Mouse (Mus musculus) cerebellum, postnatal 25 days (tissue): ENCODE results near the gene Rhox3a.
"Not testable (repeated sequence)": the region's sequence is repeated elsewhere in the genome, so short reads cannot be mapped to it uniquely, and the experiment has no call there.

Experiments
- DNase-seq, 2 experiments: peaks; one replicate each; pipeline ENCODE4 v3.0.0; 2021; ENCODE audit warnings: mixed read lengths in 2 of 2

Gene Rhox3a

GRCm38 (mm10) chrX:37249619-37250018 lies at the start of gene Rhox3a:
Rhox3a (plus strand) TSS chrX:37249919.
- DNase-seq = not testable (repeated sequence)

DNA sequence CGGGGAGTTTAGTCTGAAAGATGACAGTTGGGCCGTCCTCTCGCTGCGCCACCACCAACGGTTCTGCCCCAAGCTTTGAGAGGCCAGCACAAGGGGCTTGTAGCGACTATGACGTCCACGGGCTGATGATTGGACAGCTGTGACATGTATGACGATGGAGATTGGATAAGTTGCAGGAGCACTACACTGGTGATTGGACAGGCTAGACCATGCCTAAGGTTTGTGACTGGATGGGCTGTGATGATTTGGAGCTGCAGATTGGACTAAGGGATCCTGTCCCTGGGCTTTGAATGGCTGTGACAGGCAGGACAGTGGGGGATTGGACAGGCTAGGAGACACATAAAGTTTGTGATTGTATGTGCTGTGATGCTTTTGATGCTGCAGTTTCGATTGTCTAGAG lies 38.8 kb upstream of the Rhox3a start, which contains the start of gene Gm9:
Gm9 (minus strand) TSS at position 101 of the 400 bp plus-strand sequence.
- DNase-seq = no peak

GRCm38 (mm10) chrX:37222158-37222557 lies 27.6 kb upstream of the Rhox3a start, which contains the start of gene Rhox1:
Rhox1 (minus strand) TSS chrX:37222258.
- not testable (repeated sequence) for DNase-seq

DNA sequence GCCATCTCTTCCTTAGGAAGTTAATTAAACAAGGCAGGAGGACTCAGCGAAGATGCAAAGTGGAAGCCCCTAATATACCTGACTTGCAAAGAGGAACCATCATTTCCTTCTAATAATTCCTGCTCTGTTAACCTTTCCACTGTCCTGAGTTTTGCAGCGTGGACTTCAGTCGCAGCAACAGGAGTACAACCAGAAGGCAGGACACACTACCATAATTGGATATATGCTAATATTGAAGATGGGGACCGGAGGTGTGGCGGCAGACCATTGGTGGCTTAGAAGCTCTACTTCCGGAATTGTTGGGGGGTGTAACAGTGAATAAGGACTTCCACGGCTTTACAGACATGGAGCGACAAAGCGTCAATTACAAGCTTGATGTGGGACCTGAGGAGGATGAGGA lies 5.0 kb upstream of the Rhox3a start, which contains the start of gene Rhox2a:
Rhox2a (plus strand) TSS at position 301 of the 400 bp plus-strand sequence.
- not testable (repeated sequence) for DNase-seq

DNA sequence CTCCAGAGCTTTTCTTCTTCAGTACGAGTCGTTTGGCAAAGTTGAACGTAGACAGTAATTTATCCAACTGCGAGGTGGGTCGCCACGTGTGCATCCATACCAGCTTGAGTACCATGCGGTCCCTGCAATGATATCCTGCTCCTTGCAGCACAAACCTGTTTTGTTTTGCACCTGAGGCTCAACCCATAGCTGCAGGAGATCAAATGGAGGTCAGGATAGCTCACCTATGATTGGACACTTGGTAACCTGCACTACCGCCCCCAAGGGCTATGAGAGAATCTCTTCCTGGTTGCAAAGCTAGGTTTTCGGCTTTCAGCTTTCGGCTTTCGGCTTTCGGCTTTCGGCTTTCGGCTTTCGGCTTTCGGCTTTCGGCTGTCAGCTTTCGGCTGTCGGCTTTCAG lies 15.3 kb downstream of the Rhox3a start, which contains the start of gene Rhox4a:
Rhox4a (plus strand) TSS at position 301 of the 400 bp plus-strand sequence.
- not testable (repeated sequence) for DNase-seq
